Mouse (Mus musculus): ENCODE results near the gene Ints5. TPM values are rescaled to one million over a fixed set of nuclear protein-coding genes. Genes with fewer than 3 reads are reported as not detected.
"Not testable (repeated sequence)": the region's sequence is repeated elsewhere in the genome, so short reads cannot be mapped to it uniquely, and the experiment has no call there.

The Ints5 gene
- total and polyA plus RNA-seq, 2 experiments: 3.8 to 15.9 TPM

DNA sequence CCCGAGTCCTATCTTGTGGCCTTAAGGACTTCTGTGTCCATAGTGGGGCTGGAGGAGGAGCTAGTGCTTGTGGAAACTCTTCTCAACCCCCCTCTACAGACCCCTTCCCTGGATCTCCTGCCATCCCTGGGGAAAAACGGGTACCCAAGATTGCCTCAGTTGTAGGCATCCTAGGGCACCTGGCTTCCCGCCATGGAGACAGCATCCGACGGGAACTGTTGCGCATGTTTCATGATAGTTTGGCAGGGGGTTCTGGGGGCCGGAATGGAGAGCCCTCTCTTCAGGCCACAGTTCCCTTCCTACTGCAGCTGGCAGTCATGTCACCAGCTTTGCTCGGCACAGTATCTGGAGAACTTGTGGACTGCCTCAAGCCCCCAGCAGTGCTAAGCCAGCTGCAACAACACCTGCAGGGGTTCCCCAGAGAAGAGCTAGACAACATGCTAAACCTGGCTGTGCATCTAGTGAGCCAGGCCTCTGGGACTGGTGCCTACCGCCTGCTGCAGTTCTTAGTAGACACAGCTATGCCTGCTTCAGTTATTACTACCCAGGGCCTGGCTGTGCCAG, 2.7 kb downstream of the Ints5 start:
- Histone ChIP-seq H3K27me3 (ENCODE audit: control insufficient read depth, insufficient read depth, low read length) (no peaks in the 10 kb centered on the region), H3K27ac (replicated peaks; ENCODE audit: insufficient read depth, low read depth, low read length) (no peak overlapping the region), H3K4me3 (ENCODE audit: insufficient read depth, low read depth, low read length) (no peak overlapping the region), H3K4me1 (ENCODE audit: control insufficient read depth, insufficient read depth, low read length) (peaks cover 10% of the 10 kb centered on the region), H3K36me3 (ENCODE audit: control insufficient read depth, insufficient read depth, low read length) (peaks cover under 1% of the 10 kb centered on the region; the same call in 1 of the 2 replicates), H3K79me2 (ENCODE audit: control insufficient read depth, insufficient read depth, low read length) (peaks cover 16% of the 10 kb centered on the region; the same call in 1 of the 2 replicates), H3K9ac (ENCODE audit: low read depth, low read length) (no peak overlapping the region)
- no peak for DNase-seq (ENCODE audit: extremely low read depth, low read depth, low spot score)
- TF ChIP-seq POLR2A (IDR thresholded peaks at IDR 0.05; ENCODE audit: extremely low read depth, insufficient read depth, low read length) (no peak), CTCF (IDR thresholded peaks at IDR 0.05; ENCODE audit: low read depth, low read length) (no peak)
- 90% methylated on average over 9 of the region's 9 CpGs for WGBS

DNA sequence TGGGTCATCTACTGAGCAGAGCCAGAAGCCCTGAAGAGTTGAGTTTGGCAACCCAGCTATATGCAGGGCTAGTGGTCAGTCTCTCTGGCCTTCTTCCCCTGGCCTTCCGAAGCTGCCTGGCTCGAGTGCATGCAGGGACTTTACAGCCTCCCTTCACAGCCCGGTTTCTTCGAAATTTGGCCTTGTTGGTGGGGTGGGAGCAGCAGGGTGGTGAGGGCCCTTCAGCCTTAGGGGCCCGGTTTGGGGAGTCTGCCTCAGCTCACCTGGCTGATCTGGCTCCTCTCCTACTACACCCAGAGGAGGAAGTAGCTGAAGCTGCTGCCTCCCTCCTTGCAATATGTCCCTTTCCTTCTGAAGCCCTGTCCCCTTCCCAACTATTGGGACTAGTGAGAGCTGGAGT, 3.4 kb downstream of the Ints5 start:
- not testable (repeated sequence) for H3K9ac ChIP-seq (ENCODE audit: low read depth, low read length); DNase-seq (ENCODE audit: extremely low read depth, low read depth, low spot score); H3K4me3 ChIP-seq (ENCODE audit: insufficient read depth, low read depth, low read length); H3K27me3 ChIP-seq (ENCODE audit: control insufficient read depth, insufficient read depth, low read length); H3K36me3 ChIP-seq (ENCODE audit: control insufficient read depth, insufficient read depth, low read length); H3K27ac ChIP-seq (replicated peaks; ENCODE audit: insufficient read depth, low read depth, low read length)
- peaks cover 16% of the 10 kb centered on the region; the same call in 1 of the 2 replicates for H3K79me2 ChIP-seq (ENCODE audit: control insufficient read depth, insufficient read depth, low read length)
- H3K4me1 ChIP-seq (ENCODE audit: control insufficient read depth, insufficient read depth, low read length): peaks cover 12% of the 10 kb centered on the region
- 85% methylated on average over 5 of the region's 5 CpGs for WGBS

DNA sequence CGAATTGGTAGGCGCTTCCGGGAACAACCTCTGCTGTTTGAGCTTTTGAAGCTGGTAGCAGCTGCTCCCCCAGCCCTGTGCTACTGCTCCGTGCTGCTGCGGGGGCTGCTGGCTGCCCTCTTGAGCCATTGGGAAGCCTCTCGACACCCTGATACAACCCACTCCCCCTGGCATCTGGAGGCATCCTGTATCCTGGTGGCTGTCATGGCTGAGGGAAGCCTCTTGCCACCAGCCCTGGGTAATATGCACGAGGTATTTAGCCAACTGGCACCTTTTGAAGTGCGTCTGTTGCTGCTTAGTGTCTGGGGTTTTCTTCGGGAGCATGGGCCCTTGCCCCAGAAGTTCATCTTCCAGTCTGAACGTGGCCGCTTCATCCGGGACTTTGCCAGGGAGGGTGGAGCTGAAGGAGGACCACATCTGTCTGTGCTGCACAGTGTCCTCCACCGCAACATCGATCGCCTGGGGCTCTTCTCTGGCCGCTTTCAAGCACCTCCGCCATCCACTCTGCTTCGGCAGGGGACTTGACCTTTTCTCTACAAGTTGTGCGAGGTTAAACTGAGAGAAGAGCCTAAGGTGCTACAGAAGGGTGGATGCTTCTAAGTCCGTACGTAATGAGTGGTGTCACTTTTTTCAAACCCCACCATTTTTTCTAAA, 4.5 kb downstream of the Ints5 start:
- not testable (repeated sequence) for H3K27me3 ChIP-seq (ENCODE audit: control insufficient read depth, insufficient read depth, low read length); H3K36me3 ChIP-seq (ENCODE audit: control insufficient read depth, insufficient read depth, low read length)
- 16% methylated on average over 21 of the region's 21 CpGs for WGBS
- Histone ChIP-seq H3K4me1 (ENCODE audit: control insufficient read depth, insufficient read depth, low read length) (peaks cover 12% of the 10 kb centered on the region), H3K27ac (replicated peaks; ENCODE audit: insufficient read depth, low read depth, low read length) (peak overlapping the region; percentile 38), H3K9ac (ENCODE audit: low read depth, low read length) (peak overlapping the region; percentile 43), H3K79me2 (ENCODE audit: control insufficient read depth, insufficient read depth, low read length) (peaks cover 16% of the 10 kb centered on the region; the same call in 1 of the 2 replicates), H3K4me3 (ENCODE audit: insufficient read depth, low read depth, low read length) (peak overlapping the region; percentile 71)
- DNase-seq (ENCODE audit: extremely low read depth, low read depth, low spot score): peak; percentile 53

DNA sequence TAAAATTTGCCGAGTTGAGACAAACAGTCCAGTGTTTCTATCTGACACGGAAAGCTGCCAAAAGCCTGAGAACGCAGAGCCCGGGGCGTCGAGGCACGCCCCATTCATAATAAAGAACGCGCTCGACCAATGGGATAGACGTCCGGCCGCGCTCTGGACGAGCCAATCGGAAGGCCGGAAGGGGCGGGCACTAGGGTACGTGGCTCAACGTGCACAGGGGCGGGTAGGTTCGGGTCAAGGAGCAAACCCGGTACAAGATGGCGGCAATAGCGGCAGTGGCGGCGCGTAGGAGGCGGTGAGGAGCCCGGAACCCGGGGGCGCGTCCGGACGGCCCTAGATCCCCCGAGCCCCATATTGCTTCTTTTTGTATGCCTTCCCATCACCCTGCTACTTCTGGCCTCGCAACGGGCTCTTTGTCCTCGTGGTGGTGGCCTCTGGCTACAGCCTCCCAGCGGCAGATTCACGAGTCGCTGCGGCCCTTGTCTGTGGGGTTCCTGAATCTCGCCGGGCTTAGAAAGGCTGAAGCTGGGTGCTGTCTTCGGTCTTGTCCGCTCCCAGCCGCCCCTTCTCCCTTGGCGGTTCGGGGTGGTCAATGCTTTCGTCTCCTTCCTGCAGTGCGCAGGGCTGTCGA, 5.2 kb downstream of the Ints5 start, which contains the start of gene Ganab:
Gene Ganab (plus strand): TSS at position 207 of the 631 bp plus-strand sequence.
- H3K4me3 ChIP-seq (ENCODE audit: insufficient read depth, low read depth, low read length): peak within 1 kb of the TSS; percentile 71
- H3K36me3 ChIP-seq (ENCODE audit: control insufficient read depth, insufficient read depth, low read length): peaks cover 10% of the 10 kb centered on the region; the same call in 1 of the 2 replicates
- peaks cover 16% of the 10 kb centered on the region; the same call in 1 of the 2 replicates for H3K79me2 ChIP-seq (ENCODE audit: control insufficient read depth, insufficient read depth, low read length)
- H3K27ac ChIP-seq (replicated peaks; ENCODE audit: insufficient read depth, low read depth, low read length): peak within 1 kb of the TSS; percentile 86
- WGBS: under 1% methylated on average over 53 of the region's 53 CpGs
- DNase-seq (ENCODE audit: extremely low read depth, low read depth, low spot score): peak; percentile 83
- H3K4me1 ChIP-seq (ENCODE audit: control insufficient read depth, insufficient read depth, low read length): peaks cover 12% of the 10 kb centered on the region
- H3K27me3 ChIP-seq (ENCODE audit: control insufficient read depth, insufficient read depth, low read length): no peaks in the 10 kb centered on the region
- peak within 1 kb of the TSS; percentile 81 for H3K9ac ChIP-seq (ENCODE audit: low read depth, low read length)
- TF ChIP-seq CTCF (IDR thresholded peaks at IDR 0.05; ENCODE audit: low read depth, low read length): peak; percentile 24; the same call in 1 of the 2 replicates
- peak; percentile 87 for TF ChIP-seq POLR2A (IDR thresholded peaks at IDR 0.05; ENCODE audit: extremely low read depth, insufficient read depth, low read length)

DNA sequence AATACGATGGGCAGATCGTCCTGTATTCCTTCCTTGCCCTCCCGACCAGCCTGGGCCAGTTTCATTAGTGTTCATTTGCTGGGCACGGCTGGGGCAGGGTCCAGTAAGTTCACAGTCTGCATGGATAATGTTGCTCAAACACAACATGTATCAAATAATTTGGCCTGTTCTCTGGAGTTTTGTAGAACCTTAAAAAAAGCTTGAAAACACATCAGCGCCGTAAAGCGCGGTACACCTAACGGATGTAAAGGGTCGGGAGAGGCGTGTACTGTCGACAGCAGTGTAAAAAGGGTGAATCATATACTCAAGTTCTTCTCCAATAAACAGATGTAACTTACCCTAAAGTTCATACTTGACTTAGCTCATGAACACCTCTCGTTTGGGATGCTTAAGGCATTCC, 5.8 kb downstream of the Ints5 start:
- H3K4me1 ChIP-seq (ENCODE audit: control insufficient read depth, insufficient read depth, low read length): peaks cover 12% of the 10 kb centered on the region
- H3K27me3 ChIP-seq (ENCODE audit: control insufficient read depth, insufficient read depth, low read length): no peaks in the 10 kb centered on the region
- peaks cover 14% of the 10 kb centered on the region; the same call in 1 of the 2 replicates for H3K79me2 ChIP-seq (ENCODE audit: control insufficient read depth, insufficient read depth, low read length)
- H3K27ac ChIP-seq (replicated peaks; ENCODE audit: insufficient read depth, low read depth, low read length): peak overlapping the region; percentile 86
- TF ChIP-seq POLR2A (IDR thresholded peaks at IDR 0.05; ENCODE audit: extremely low read depth, insufficient read depth, low read length) (0 out of 2 replicates have a peak, but pooled peaks have one; percentile 9), CTCF (IDR thresholded peaks at IDR 0.05; ENCODE audit: low read depth, low read length) (no peak)
- peak overlapping the region; percentile 81 for H3K9ac ChIP-seq (ENCODE audit: low read depth, low read length)
- 2% methylated on average over 13 of the region's 13 CpGs for WGBS
- H3K4me3 ChIP-seq (ENCODE audit: insufficient read depth, low read depth, low read length): peak overlapping the region; percentile 71
- peaks cover 16% of the 10 kb centered on the region for H3K36me3 ChIP-seq (ENCODE audit: control insufficient read depth, insufficient read depth, low read length)
- peak; percentile 53 for DNase-seq (ENCODE audit: extremely low read depth, low read depth, low spot score)

All from liver, adult 2 months (tissue).